Mouse (Mus musculus): Measurements from ENCODE around the gene Srrd.

The Srrd gene

DNA sequence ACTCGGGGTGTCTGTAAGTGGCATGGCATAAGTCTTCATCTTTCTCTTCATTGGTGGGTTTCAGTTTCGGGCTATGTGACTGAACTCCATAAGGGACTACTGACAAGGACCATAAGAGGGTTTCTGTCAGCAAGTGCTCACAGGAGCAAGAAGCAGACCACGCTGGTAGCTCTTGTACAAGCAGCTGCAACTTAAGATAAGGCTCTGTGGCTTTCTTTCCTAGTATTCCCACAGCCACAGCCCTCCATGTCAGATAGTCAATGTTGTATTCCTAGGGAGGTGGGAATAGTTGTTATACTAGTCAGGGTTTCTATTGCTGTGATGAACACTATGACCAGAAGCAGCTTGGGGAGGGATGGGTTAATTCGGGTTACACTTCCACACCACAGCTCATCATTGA is 16.7 kb upstream of the Srrd start:
- DNase-seq (ENCODE audit: extremely low read depth, low read depth): peak; percentile 96

DNA sequence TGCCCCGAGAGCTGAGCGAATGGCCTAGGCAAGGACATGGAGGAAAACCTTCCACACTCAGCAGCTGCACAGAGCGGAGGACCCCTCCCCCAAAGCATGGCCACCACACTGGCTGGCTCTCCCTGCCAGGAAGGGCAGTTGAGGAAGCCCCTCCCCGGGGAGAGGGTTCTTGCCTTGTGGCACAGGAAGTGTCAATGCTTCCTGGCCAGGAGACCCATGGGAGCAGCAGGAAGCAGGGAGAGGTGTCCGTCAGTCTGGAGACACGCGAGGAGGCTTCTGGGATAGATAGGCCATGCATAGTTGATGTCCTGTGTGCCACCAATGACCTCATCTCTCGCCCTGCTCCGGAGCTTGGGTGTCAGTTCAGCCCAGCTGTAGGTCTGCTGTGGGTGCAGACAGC is 13.5 kb upstream of the Srrd start:
- no peak for DNase-seq (ENCODE audit: extremely low read depth, low read depth)

DNA sequence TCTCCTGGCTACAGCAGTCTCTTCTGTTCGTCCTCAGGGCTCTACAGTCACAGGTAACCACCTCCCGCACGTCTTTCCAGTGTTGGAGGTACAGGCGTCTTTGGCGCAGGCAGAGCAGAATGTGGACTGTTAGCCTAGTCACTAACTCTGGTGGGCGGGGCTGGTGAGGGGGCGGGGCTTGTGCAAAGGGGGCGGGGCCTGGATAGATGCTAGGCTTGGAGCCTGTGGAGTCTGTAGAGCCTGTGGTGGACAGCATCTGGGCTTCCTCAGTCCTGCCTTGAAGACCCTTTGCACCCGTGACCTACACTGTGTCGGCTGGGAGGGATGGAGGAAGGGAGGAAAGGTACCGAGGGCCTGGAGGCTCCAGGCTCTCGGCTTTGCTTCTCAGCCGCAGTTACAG is 13.1 kb upstream of the Srrd start, which contains the start of gene Gm6583:
TSS of gene Gm6583 (minus strand) at position 124 of the 400 bp plus-strand sequence.
- DNase-seq (ENCODE audit: extremely low read depth, low read depth): no peak

DNA sequence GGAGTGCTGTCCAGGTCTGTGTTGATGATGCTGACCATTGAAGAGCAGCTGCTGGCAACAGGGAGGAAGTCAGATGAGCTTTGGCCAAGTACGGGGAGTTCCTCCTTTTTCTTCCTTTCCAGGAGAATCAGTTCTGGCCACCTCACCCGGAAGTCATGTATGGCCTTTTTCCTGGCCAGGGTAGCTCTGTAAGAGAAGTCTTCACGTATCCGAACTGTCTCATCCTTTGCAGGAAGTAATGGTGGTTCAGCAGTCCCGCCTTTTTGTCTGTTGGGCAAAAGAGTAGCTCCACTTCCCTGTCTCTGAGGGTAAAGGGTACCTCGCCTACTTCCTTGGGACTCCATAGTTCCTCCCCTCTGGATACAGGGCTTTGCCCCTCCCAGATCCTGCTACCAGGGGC is 12.7 kb upstream of the Srrd start:
- no peak for DNase-seq (ENCODE audit: extremely low read depth, low read depth)

DNA sequence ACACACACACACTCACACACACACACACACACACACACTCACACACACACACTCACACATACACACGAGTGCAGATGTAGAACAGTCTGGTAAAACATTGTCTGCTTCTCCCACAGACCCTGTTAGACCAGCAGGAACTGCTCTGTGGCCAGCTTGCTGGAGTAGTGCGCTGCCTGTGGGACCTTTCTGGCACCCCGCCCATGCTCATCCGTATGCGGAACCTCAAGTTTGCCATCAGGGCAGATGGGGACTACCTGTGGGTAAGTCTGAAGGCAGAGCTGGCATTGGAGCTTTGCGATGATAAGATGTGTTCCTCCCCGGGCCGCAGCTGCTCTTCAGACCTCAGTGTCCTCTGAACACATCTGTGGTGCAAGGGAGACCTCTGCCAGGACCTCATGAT is 6.3 kb upstream of the Srrd start:
- DNase-seq (ENCODE audit: extremely low read depth, low read depth): no peak

DNA sequence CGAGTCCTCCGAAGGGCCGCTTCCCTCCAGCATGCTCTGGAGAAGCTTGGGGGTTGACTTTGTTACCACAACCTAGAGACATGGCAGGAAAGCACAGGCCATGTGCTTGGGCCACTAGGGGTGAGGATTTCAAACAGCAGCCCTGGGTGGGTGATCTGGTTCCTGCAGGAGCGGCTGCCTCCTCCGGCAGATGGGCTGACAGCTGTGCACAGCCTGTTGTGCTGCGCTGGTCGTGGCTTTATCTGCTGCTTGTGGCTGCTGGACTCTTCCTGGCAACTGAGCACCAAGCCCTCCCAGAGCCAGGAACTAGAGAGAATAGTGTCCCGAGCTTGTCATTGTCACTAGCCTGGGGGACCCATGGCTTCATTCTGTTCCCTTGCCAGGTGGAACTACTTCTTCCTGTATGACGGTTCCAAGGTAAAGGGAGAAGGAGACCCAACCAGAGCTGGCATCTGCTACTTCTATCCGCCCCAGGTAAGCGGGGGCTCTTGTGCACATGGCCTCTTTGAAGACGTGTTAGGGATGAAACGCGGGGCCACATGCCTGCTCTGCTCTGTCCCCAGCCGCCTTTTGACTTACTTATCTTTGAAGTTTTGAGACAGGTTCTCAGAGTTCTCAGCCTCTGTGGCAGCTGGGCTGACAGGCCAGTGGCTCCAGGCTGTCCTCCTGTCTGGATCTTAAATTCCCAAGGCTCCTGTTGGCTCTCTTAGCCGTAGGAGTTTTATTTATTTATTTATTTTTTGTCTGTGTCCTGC is 3.5 kb upstream of the Srrd start:
- no peak for DNase-seq (ENCODE audit: extremely low read depth, low read depth)

DNA sequence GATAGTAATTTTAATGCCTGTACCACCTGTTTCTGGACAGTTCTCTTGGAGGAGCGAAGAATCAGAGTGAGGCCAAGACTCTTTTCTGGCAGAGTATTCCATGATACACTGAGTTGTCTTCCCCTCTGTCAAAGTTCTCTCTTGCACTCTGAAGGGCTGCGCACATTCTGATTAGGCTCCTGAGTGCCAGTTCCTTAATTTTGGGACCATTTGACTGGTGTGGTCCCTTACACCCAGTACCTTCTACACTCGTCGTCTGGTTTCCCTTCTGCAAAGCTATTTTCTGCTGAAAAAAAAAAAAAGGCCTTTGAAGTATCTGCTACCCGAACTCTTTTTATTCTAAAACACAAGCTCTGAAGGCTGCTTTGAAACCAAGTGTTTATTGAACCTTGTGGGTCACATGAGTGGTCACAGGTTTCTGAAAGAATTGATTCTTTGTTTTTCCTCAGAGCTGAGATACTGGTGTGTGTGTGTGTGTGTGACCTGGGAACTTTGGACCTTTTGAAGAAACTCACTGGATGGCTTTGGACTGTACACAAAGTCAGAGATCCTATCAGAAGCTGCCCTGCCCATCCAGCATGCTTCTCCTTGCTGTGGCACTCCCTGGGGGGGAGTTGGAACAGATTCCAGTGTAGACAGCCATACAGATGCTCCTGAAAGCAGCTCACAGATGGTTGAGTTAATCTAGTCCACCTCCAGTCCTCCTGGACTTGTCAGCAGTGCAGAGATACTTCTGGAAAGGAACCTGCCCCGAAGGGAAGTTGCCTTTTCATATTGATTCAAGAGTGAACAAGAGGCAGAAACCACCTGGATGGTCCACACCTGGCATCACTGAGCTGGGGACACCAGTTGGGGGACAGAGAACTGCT is 1.5 kb upstream of the Srrd start:
- no peak for DNase-seq (ENCODE audit: extremely low read depth, low read depth)

DNA sequence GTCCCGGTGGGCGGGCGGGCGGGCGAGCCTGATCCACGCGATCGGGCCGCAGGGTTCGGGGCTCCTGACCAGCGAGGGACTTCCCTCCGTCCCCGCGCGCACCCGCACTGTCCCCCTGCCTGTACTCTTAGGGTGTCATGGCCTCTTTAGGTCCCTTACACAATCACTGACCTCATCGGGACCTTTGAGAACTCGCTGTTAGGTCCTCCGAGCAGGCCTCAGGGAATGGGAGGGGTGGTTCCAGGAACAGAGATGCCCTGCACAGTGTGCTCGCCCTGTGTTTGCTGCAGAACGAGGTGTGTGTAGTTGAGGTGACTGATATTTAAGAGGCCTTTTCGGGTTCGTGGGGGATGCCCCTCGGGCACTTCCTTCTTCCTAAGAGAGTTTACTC is 360 bp upstream of the Srrd start:
- DNase-seq (ENCODE audit: extremely low read depth, low read depth): no peak

DNA sequence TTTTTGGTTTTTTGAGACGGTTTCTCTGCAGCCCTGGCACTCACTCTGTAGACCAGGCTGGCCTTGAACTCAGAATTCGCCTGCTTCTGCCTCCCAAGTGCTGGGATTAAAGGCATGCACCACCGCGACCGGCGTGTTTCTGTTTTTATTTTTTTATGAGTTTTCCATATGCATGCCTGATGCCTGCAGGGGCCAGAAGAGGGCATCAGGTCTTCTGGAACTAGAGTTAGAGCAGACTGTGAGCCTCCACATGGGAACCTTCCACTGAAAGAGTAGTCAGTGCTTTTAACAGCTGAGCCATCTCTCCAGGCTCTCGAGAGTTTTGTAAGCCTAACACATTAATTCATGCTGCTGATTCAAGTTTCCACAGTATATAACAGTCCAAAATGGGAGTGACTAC is 3.6 kb downstream of the Srrd start:
- no peak for DNase-seq (ENCODE audit: extremely low read depth, low read depth)

DNA sequence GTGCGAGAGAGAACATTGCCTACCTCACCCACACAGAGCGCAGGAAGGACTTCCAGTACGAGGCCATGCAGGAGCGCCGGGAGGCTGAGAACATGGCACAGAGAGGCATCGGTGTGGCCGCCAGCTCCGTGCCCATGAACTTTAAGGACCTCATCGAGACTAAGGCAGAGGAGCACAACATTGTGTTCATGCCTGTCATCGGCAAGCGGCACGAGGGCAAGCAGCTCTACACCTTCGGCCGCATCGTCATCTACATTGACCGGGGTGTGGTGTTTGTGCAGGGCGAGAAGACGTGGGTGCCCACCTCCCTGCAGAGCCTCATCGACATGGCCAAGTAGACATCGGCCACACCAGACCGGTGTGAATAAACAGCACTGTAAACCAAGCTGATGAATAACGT is 5.8 kb downstream of the Srrd start:
- no peak for DNase-seq (ENCODE audit: extremely low read depth, low read depth)

DNA sequence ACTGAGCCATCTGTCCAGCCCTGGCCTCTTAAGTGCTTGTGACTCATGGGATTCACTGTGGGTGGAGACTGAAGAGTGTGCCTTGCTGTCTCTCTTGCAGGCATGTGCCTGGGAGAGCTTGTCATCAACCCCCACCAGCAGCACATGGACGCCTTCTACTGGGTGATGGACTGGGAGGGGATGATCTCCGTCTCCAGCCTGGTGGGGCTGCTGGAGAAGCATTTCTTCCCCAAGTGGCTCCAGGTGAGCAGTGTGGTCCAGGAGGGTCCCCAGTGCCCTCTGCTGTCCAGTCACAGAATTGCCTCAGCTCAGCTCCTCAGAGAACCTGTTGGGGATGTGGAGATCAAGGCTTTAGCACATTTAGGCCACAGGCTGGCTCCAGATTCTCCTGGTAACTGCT is 7.4 kb downstream of the Srrd start:
- DNase-seq (ENCODE audit: extremely low read depth, low read depth): no peak

DNA sequence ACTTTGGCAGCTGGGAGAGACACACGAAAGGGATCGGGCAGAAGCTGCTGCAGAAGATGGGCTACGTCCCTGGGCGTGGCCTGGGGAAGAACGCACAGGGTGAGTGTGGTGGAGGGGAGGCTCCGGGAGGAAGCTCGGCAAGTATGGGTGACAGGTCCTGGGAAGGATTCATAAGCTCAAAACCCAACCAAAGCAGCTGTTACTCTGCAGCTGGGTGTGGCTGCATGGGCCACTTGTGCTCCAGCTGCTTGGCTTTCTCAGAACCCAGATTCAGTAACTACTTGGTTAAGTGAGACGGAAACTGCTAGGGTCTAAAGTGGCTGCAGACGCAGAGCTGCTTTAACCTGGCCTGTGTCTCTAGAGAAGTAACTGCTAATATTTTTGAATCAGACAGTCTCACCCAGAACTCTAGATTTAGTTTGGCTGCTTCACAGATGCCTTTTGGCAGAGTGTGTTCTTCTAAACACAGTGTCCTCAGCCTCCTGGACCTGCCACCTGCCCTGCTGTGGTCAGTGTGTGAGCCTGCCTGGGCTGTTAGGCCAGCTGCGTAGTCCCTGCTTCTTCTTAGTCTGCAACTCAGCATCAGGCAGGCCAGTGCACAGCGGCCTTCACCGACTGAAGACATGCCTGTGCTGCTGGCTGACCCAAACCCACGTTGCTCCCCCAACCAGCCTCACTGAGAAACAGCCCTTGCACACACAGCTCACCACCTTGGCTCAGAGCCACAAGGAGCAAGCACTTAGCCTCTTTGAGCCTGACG is 12.9 kb downstream of the Srrd start:
- no peak for DNase-seq (ENCODE audit: extremely low read depth, low read depth)

DNA sequence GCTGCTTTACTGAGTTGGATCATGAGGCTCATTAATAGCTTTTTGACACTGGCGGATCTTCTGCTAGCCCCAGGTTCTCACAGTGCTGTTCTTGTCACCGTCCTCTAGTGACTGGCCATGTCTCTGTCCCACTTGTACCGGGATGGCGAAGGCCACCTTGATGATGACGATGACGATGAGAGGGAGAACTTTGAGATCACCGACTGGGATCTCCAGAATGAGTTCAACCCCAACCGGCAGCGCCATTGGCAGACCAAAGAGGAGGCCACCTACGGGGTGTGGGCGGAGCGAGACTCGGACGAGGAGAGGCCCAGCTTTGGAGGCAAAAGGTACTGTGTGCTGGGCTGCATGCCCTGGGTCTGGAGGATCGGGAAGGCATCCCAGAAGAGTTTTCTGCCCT is 15.0 kb downstream of the Srrd start:
- DNase-seq (ENCODE audit: extremely low read depth, low read depth): no peak

DNA sequence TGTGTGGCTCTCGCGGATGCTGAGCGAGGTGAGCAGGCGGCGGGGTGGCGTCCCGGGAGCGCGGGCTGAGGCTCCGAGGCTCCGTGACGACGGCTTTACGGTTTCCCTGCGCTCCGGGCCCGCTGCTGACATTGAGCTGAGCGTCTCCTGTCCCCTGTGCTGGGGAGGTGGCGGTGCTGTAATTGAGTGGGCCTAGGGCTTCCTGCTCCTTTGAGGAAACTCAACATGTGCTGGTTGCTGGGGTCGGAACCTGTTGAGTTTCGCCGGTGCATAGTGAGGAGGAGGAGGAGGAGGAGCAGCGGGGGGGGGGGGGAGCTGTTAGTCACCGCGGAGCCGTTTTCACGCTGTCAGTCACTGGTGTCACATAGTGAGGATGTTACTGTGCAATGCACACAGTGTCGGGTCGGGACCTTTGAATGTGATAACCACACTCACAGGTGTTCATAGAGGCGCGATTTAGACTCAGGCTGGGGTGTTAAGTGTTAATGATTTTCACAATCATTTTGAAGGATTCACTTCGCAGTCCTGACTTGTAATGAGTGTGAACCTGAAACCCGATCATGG is 16.3 kb downstream of the Srrd start:
- no peak for DNase-seq (ENCODE audit: extremely low read depth, low read depth)

DNA sequence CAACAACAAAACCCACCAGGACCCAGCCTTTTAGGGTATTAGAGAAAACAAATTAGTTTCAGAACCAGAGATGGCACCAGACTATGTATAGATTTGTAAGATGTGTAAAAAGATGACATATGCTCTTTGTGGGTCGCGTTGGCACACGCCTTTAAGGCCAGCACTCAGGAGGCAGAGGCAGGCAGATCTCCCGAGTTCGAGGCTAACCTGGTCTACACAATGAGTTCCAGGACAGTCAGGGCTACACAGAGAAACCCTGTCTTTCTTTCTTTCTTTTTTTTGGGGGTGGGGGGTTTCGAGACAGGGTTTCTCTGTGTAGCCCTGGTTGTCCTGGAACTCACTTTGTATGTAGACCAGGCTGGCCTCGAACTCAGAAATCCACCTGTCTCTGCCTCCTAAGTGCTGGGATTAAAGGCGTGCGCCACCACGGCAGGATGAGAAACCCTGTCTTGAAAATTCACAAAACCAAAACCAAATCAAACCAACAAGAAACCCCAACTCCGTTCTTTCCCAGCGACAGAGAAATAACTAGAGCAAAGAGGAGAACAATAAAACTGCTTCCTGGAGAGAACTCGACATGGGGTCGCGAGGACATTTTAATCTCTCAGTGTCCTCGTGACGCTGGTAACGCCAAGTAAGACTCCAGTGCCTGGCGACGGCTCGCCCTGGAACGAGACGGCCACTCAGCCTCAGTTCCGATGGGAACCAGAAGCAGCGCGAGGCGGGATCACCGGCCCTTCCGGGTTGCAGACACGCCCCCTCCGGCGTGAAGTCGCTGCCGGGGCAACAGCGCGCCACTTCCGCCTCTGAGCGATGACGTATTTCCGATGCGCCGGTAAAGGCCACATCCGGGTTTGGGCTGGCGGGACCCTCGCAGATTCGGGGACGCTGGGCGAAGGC is 17.0 kb downstream of the Srrd start, which contains the start of gene Tfip11:
TSS of gene Tfip11 (plus strand) at position 813 of the 900 bp plus-strand sequence.
- DNase-seq (ENCODE audit: extremely low read depth, low read depth): peak; percentile 82

DNA sequence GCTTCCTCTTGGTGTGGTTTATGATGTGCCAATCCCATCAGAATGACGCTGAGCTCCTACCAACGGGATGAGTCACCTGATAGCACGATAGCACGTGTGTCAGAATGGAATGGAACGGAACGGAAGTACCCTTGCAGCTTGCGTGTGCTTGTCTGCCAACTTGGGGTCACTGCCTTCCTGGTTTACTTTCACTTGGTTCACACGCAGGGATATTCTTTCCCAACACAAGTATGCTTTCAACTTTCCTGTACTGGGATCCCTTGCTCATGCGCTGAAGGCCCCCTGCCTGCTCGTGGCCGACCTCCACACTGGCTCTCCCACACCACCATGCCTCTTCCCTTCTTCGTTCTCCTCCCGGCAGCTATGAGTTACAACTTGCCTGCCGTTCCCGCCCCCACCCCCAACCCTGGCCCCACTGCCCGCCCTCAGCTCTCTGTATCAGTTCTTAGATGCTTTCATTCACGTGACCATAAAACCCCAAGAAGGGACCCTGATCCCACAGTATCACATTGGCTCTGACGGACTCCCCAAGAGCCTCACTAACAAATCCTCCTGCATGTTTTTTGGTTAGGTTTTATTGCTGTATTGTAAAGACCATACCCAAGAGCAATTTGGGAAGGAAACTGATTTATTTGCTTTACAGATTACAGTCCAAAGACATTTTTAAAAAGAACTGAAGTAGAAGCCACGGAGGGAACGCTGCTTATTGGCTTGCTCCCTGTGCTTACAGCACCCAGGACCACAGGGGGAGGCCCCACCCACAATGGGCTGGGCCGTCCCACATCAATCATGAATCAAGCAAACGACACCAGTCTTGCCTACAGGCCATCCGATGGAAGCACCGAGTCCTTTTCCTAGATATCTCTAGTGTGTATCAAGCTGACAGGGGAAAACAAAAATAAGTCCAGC is 17.9 kb downstream of the Srrd start:
- peak; percentile 86 for DNase-seq (ENCODE audit: extremely low read depth, low read depth)

DNA sequence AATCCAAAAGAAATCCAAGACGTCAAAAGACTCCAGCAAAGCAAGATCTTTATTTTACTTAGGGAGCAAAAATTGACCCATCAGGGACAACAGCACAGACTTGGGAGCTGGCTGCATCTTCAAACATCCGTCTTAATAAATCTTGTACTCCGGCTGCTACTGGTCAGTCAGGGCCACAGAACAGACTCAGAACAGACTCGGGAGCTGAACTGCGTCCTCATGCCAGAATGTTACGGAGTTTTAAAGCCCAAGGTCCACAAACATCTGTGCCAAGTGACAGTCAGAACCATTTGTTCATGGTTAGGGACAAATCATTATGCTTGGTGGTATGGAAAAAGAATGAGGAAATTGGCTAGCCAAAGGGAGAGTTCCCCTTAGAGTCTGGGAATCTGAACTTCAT is 19.6 kb downstream of the Srrd start:
- DNase-seq (ENCODE audit: extremely low read depth, low read depth): no peak

DNA sequence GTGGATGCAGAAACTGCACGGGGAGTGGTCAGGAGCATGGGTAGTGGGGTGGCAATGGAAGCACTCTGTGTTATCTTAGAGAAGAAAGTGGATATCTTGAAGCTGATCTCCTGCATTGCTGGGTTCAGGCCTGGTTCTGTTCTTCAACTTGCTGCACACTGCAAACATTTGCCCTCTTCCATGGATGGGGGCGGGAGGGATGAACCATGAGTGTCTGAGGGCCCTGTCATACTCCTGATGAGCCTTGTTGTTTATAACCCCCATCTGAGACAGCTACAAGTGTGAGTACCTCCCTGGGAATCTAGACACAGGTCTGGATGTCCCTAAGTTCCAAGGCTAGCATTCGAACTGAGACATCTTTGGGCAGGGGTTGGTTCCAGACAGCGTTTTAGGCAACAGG is 21.5 kb downstream of the Srrd start:
- DNase-seq (ENCODE audit: extremely low read depth, low read depth): no peak

DNA sequence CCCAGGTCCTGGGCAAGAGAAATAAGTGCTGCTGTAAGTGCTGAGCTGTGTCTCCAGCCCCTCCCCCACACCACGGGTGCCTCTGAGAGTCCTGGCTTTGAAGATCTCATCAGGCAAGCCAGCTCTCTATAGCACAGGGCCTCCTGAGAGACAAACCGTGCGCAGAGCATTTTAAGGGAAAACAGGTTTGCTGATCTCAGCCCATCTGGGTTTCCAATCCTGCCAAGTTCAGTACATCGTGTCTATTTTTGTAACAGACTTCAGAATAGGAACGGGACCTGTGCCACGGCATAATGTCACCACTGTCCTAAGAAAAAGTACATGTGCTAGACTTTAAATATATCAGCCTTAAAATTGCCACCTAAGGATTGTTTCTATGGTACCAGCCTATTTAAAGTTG is 21.9 kb downstream of the Srrd start:
- DNase-seq (ENCODE audit: extremely low read depth, low read depth): no peak

DNA sequence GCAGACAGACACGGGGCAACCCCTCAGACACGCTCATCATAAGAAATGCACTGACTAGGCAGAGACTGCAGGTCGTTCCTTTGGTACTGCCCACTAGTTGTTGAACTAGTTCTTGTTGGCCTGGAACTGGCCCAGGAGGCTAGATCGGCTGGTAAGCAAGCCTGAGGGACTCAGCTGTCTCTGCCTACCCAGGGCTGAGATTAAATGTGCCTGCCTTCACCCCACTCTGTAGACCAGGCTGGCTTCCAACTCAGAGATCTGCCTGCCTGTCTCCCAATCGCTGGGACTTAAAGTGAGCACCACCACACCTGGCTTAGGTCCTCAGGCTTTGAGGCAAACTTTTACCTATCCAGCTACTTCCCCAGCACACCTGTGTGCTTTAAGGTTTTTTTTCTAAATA is 22.5 kb downstream of the Srrd start:
- no peak for DNase-seq (ENCODE audit: extremely low read depth, low read depth)

All from MEL-GATA-1-ER (cell line).